Mouse (Mus musculus): ENCODE measurements around the gene Ctsd.

The Ctsd gene

GRCm38 (mm10) chr7:142400112-142400749 is 12.4 kb upstream of the Ctsd start:
- DNase-seq (ENCODE audit: low spot score): no peak

- no peak for DNase-seq (ENCODE audit: low spot score)
Observed at GRCm38 (mm10) chr7:142399250-142399649, 11.4 kb upstream of the Ctsd start.

- DNase-seq (ENCODE audit: low spot score): no peak
Observed at GRCm38 (mm10) chr7:142398052-142398451, 10.2 kb upstream of the Ctsd start.

- DNase-seq (ENCODE audit: low spot score): no peak
Observed at GRCm38 (mm10) chr7:142396611-142397010, 8.8 kb upstream of the Ctsd start.

- no peak for DNase-seq (ENCODE audit: low spot score)
Observed at GRCm38 (mm10) chr7:142395472-142395871, 7.6 kb upstream of the Ctsd start.

DNA sequence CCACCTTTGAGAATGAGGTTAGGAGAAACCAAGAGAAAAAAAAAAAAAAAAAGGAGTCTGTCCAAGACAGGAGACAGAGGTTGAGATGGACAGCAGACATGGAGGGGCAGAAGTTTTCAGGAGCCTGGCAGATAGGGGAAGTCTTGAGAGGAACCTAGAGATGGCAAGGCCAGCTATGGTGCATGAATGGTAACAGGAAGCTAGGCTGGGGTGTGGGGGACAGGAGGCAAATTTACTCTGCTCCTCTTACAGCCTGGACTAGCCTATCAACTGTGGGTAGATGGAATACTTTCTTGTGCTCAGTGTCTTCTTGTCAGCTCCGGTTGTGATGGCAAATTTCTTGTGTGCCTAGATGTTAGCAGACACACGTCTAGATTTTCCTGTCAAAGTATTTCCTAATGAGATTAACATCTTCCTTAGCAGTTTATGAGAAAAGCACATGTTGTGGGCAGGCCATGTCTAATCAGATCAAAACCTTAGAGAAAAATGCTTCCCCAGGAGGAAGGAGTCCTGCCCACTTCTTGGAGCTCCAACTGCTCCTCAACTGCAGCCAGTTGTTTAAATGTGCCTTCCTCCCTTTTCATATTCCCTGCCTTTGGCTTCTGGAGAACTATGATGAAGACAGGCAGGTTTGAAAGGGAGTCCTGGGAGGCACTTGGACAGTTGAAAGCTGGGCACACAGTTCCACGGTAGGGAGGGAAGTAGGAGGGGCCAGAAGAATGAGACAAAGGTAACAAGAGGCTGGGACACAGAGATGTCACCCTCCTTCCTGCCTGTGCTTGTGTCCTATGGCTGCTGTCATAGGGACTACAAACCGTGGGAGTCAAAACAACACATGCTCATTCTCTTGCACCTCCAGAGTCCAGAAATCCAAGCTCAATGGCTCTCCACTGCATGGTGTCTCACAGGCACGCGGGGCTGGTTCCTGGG is 6.7 kb upstream of the Ctsd start:
- no peak for DNase-seq (ENCODE audit: low spot score)

- DNase-seq (ENCODE audit: low spot score): no peak
Observed at GRCm38 (mm10) chr7:142393191-142393590, 5.4 kb upstream of the Ctsd start.

DNA sequence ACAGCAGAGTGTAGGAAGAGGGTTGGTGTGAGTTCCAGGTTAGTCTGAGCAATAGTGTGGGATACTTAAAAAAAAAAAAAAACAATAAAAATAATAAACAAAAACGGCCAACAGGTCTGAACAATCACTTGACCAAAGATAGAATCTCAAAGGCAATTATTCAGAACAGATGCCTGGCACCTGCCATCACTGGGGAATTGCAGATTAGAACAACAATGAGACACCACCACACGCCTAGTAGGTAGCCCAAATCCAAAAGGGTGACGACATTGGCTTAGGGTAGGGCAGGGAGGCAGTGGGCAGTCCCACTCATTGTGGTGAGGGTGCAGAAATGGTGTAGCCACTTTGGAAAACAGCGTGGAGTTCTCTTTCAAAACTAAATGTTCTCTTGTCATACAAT is 3.8 kb upstream of the Ctsd start:
- DNase-seq (ENCODE audit: low spot score): no peak

GRCm38 (mm10) chr7:142391108-142391507 is 3.3 kb upstream of the Ctsd start:
- no peak for DNase-seq (ENCODE audit: low spot score)

DNA sequence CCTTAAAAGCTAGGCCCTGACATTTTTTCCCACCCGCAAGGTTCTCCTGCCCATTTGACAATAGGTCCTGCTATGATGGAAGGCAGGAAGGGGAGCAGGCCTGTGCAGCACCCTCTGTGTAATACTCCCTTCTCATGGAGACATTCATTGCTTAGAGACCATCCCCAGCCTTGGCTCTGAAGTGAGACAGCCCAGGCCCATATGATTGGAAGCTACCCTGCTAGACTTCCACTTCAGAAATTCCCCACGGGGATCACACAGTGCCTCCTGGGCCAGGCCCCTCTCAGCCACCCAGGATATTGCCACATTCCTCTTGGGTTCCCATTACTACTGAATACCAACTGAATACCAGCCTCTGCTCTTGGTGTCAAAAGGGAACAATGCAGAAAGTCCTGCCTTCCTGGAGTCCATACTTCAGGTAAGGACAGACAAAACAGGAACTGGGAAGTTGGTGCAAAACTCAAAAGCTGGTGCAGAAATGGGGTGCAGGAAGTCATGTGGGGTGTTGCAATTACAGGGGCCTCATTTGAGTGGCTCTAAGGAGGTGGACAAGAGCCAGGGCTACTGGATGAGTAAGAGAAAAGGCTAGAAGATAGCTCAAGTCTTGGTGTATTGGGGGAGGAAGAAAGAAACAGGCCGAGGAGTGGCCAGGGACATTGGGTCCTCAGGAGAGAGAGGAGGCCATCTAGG is 2.3 kb upstream of the Ctsd start:
- no peak for DNase-seq (ENCODE audit: low spot score)

- DNase-seq (ENCODE audit: low spot score): no peak
Observed at GRCm38 (mm10) chr7:142388740-142389139, 902 bp upstream of the Ctsd start.

DNA sequence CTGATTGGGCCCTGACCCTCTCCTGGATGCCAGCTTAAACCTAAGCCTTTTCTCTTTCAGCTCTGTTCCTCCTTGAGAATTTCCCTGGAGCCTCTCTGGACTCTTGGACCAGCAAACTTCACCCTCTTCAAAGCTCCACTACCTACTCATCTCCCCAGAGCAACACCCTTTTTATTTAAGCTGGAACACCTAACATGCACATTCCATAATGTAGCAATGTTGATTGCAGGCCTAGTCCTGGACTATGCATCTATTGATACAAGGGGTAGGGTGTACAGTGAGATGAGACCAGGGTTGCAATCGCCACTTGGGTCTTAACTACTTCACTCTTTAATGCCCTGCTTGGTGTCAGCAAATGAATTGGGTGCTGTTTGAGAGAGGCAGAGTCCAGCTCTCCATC is 360 bp upstream of the Ctsd start:
- no peak for DNase-seq (ENCODE audit: low spot score)

DNA sequence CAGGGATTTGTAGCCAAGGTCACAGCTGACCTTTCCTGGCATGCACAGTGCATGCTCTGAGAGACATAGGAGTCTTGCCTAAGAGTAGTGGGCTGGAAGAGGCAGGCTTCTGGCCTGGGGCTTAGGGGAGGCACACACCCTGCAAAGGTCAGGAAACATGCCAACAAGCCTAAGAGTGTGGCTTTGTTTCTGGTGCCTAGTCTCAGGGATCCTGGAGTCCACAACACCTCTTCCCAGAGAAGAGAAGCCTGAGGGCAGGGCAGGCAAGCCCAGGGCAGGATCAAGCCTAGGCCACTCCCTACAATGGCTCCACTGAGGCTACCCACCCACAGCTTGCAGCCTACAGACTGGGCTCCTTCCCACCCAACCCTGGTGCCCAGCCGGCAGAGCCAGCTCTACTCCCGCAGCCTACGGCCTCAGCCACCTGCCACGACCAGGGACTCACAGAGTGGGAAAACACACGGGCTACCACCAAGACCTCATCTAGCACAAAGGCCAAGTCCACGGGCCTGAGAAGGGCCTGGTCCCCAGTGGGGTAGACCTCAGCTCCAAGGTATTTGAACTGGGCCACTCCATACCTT is 1.1 kb downstream of the Ctsd start:
- DNase-seq (ENCODE audit: low spot score): no peak

GRCm38 (mm10) chr7:142385742-142386403 is 2.0 kb downstream of the Ctsd start:
- DNase-seq (ENCODE audit: low spot score): no peak

DNA sequence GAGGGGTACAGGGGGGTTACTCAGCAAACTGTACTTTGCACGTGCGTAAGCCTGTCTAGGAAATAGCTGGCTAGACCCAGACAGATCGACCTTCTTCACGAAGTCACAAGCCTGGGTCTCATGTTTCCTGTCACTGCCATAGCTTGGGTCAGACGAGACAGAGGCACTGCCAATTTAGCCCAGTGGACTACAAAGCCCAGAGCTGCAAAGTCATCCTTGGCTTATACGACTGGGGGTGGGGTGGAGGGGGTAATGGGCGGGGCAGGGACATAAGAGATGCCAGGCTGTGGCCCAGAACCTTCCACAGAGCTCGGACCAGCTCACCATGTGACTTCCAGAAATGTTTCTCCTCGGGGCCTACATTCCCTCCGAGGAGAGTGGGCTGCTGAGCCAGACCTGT is 3.5 kb downstream of the Ctsd start:
- DNase-seq (ENCODE audit: low spot score): no peak

DNA sequence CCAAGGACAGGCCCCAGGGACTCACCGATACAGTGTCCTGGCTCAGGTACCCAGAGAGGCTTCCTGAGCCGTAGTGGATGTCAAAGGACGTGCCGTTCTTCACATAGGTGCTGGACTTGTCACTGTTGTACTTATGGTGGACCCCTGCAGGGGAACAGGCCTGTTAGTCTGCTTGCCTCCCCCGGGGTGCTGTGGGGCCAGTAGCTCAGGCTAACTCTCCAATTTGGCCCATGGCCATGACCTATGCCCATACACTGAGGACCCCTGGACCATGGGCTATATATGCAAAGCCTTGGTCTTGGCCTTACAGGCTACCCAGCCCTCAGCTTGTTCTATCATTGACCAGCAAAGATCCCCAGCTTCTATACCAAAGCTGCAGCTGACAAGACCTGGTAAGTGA is 5.3 kb downstream of the Ctsd start, which contains the start of gene Gm49369:
Gene Gm49369 (minus strand): TSS at position 101 of the 400 bp plus-strand sequence.
- no peak for DNase-seq (ENCODE audit: low spot score)

- no peak for DNase-seq (ENCODE audit: low spot score)
Observed at GRCm38 (mm10) chr7:142381175-142381574, 6.7 kb downstream of the Ctsd start.

DNA sequence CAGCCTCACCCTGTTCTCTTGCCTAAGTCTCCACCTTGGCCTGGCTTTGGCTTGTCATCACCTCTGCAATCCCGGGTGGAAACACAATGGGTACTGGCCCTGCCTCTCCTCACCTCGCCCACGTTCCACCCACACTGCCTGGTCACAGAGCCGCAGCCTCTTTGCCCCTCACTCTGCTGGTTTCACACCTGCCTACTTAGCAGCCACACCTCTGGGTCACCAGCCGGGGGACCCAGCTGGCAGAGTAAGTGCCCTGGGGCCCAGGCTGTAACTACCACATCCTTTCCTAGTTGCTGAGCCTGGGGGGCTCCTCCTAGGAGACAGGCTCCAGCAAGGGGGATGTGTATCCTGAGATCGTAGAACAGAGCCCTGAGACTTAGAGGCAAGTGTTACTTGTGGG is 8.7 kb downstream of the Ctsd start:
- no peak for DNase-seq (ENCODE audit: low spot score)

DNA sequence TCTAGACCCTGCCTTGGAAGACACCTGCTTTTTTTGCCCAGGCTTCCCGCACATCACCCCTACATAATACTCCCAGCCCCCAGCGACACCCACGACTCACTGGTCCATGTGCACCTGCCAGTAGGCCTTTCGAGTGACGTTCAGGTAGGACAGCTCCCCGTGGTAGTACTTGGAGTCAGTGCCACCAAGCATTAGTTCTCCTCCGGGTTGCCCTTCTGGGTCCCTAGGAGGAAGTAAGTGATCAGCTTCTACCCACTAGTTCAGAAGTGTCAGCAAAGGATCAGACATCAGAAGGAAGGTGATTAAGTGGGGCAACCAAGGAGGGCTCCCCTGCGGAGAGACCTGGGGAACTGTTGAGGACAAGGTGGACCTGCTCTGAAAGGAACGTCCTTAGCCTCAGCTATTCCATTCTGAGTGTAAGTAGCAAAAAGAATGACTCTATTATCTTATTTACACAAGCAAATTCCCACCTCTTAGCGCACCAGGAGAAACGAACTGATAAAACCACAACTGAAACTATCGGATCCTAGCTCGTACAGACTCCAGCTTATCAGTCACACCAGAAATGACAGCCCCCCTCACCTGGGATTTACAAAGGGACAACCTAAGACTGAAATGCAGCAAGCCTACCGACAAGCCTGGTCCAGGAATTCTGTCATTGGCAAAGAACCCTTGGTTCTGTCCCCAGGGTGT is 10.5 kb downstream of the Ctsd start:
- DNase-seq (ENCODE audit: low spot score): no peak

- DNase-seq (ENCODE audit: low spot score): no peak
Observed at GRCm38 (mm10) chr7:142376096-142376495, 11.7 kb downstream of the Ctsd start.

DNA sequence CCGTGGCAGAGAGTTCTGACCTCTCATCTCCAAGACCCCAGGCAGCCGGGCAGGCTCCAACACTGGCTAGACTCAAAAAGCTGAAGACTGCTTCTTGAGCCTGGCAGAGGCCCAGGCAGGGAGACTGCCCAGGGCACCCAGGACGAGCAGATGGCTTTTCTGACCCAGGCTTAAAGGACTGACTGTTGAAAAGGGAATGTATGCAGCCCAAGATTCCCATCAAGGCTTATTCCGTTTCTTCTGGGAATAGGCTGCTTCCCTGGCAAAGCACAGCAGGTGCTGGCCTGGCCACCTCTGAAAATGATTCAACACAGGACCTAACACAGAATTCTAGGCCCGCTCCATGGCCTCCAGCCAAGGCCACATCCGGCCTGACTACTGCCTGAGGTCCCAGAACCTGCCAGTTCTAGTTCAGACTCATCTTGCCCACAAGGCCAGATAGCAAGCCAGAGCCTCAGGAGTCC is 12.5 kb downstream of the Ctsd start:
- no peak for DNase-seq (ENCODE audit: low spot score)
